Comparison of ENCODE assay signal across 17 mouse cellular contexts in genomic region chr14:28955181-28955580, GRCm38 (mm10).
DNase-seq lines count a peak whose midpoint lies in the region; ATAC-seq and TF ChIP-seq lines count a peak whose summit lies in the region.
"Had no signal": no experiment of that assay in that cellular context is flagged by ENCODE, and none has a peak within 500 bp of the region (broad histone marks: within the 10 kb centered on the region; RNA-seq: fewer than 3 reads in every experiment).

No protein-coding gene starts in this region.

- H3K36me3 ChIP-seq in midbrain, embryonic 10.5 days: no peaks in the 10 kb centered on the region
- H3K36me3 ChIP-seq in midbrain, postnatal 0 days (ENCODE audit: insufficient read depth, low read length): no peaks in the 10 kb centered on the region
- no peaks in the 10 kb centered on the region for H3K36me3 ChIP-seq in embryonic facial prominence, embryonic 12.5 days
- H3K36me3 ChIP-seq in forebrain, embryonic 16.5 days (ENCODE audit: control insufficient read depth, insufficient read depth): no peaks in the 10 kb centered on the region
- H3K36me3 ChIP-seq: limb, embryonic 13.5 days had no signal

- H3K4me3 ChIP-seq in midbrain, embryonic 10.5 days: no peak overlapping the region
- no peak overlapping the region for H3K4me3 ChIP-seq in midbrain, postnatal 0 days (ENCODE audit: low read depth, low read length)
- H3K4me3 ChIP-seq in embryonic facial prominence, embryonic 12.5 days: no peak overlapping the region
- no peak overlapping the region for H3K4me3 ChIP-seq in forebrain, embryonic 16.5 days (replicated peaks; ENCODE audit: low read length)
- H3K4me3 ChIP-seq: limb, embryonic 13.5 days; myocyte had no signal

- peaks cover 83% of the 10 kb centered on the region for H3K4me1 ChIP-seq in midbrain, embryonic 10.5 days
- H3K4me1 ChIP-seq in midbrain, postnatal 0 days (ENCODE audit: insufficient read depth, low read length): peaks cover 6% of the 10 kb centered on the region; the same call in 1 of the 2 replicates
- peaks cover 29% of the 10 kb centered on the region for H3K4me1 ChIP-seq in embryonic facial prominence, embryonic 12.5 days
- peaks cover 36% of the 10 kb centered on the region for H3K4me1 ChIP-seq in forebrain, embryonic 16.5 days (replicated peaks; ENCODE audit: control insufficient read depth, insufficient read depth, low read length)

- no peak overlapping the region for H3K4me2 ChIP-seq in midbrain, postnatal 0 days (ENCODE audit: low read depth, low read length, poor library complexity, severe bottlenecking)
- no peak overlapping the region for H3K4me2 ChIP-seq in embryonic facial prominence, embryonic 12.5 days (replicated peaks)
- no peak overlapping the region for H3K4me2 ChIP-seq in forebrain, embryonic 16.5 days (ENCODE audit: low read length)
- H3K4me2 ChIP-seq: limb, embryonic 13.5 days had no signal

- no peak overlapping the region for H3K9ac ChIP-seq in midbrain, postnatal 0 days (replicated peaks; ENCODE audit: low read length, poor library complexity, severe bottlenecking)
- no peak overlapping the region for H3K9ac ChIP-seq in embryonic facial prominence, embryonic 12.5 days
- no peak overlapping the region for H3K9ac ChIP-seq in forebrain, embryonic 16.5 days (replicated peaks; ENCODE audit: low read depth, low read length)
- H3K9ac ChIP-seq: limb, embryonic 13.5 days; liver, postnatal 0 days had no signal

- H3K27me3 ChIP-seq in midbrain, embryonic 10.5 days (ENCODE audit: low read depth, poor library complexity, severe bottlenecking): no peaks in the 10 kb centered on the region
- H3K27me3 ChIP-seq in midbrain, postnatal 0 days (ENCODE audit: insufficient read depth, low read length): no peaks in the 10 kb centered on the region
- H3K27me3 ChIP-seq in embryonic facial prominence, embryonic 12.5 days: peaks cover 9% of the 10 kb centered on the region; the same call in 1 of the 2 replicates
- H3K27me3 ChIP-seq in forebrain, embryonic 16.5 days (replicated peaks; ENCODE audit: control insufficient read depth, insufficient read depth, low read length): no peaks in the 10 kb centered on the region
- H3K27me3 ChIP-seq: CH12.LX had no signal

- no peak for TF ChIP-seq CTCF in midbrain, postnatal 0 days (IDR thresholded peaks at IDR 0.05)

- H3K27ac ChIP-seq in midbrain, embryonic 10.5 days (replicated peaks): peak overlapping the region; percentile 83
- no peak overlapping the region for H3K27ac ChIP-seq in midbrain, postnatal 0 days (ENCODE audit: low read depth, low read length)
- peak overlapping the region; percentile 17; the same call in 1 of the 2 replicates for H3K27ac ChIP-seq in embryonic facial prominence, embryonic 12.5 days
- peak overlapping the region; percentile 72 for H3K27ac ChIP-seq in forebrain, embryonic 16.5 days (ENCODE audit: low read length)
- H3K27ac ChIP-seq: limb, embryonic 13.5 days had no signal

- DNase-seq in midbrain, embryonic 10.5 days (ENCODE audit: low spot score): peak; percentile 62
- no peak for DNase-seq in midbrain, postnatal 0 days (ENCODE audit: low spot score)
- peak; percentile 75 for DNase-seq in retina, postnatal 1 day
- no peak for DNase-seq in frontal cortex, postnatal 25 days (ENCODE audit: low spot score in 2 of 2)
- no peak for DNase-seq in left cerebral cortex, adult 18-20 months (ENCODE audit: low spot score in 2 of 2)
- DNase-seq: heart, postnatal 14 days; kidney, postnatal 4 days; liver, postnatal 0 days; lung, postnatal 4 days; right cerebral cortex, postnatal 25 days; thymus, adult 2 months had no signal

- under 1% methylated on average over 3 of the region's 3 CpGs for WGBS in midbrain, embryonic 10.5 days
- WGBS in midbrain, postnatal 0 days: 9% methylated on average over 3 of the region's 3 CpGs
- WGBS in embryonic facial prominence, embryonic 12.5 days: 10% methylated on average over 3 of the region's 3 CpGs
- under 1% methylated on average over 3 of the region's 3 CpGs for WGBS in forebrain, embryonic 16.5 days

- H3K9me3 ChIP-seq in midbrain, embryonic 10.5 days (replicated peaks): no peaks in the 10 kb centered on the region
- no peaks in the 10 kb centered on the region for H3K9me3 ChIP-seq in midbrain, postnatal 0 days (ENCODE audit: low read length)
- no peaks in the 10 kb centered on the region for H3K9me3 ChIP-seq in embryonic facial prominence, embryonic 12.5 days
- H3K9me3 ChIP-seq in forebrain, embryonic 16.5 days (ENCODE audit: control insufficient read depth, low read length): no peaks in the 10 kb centered on the region
- H3K9me3 ChIP-seq: limb, embryonic 13.5 days had no signal

- no peak for ATAC-seq in midbrain, postnatal 0 days (ENCODE audit: low FRiP score)
- ATAC-seq in embryonic facial prominence, embryonic 12.5 days (ENCODE audit: insufficient number of reproducible peaks, insufficient read depth, low FRiP score, low TSS enrichment): no peak
- ATAC-seq in forebrain, embryonic 16.5 days: no peak
- ATAC-seq: intestine, postnatal 0 days; liver, postnatal 0 days had no signal

Comparison
In these comparisons a context has a peak if more than half of its experiments do, and no peak if none do; other contexts are left out.
1. DNase-seq: peak in midbrain, embryonic 10.5 days (single experiment) and retina, postnatal 1 day (single experiment); none in midbrain, postnatal 0 days (single experiment), frontal cortex, postnatal 25 days (0 of 2) and left cerebral cortex, adult 18-20 months (0 of 2).